Mouse (Mus musculus): ENCODE measurements around the gene Sult6b2. TPM values are rescaled to one million over a fixed set of nuclear protein-coding genes. Genes with fewer than 3 reads are reported as not detected.

The Sult6b2 gene
- polyA plus RNA-seq, 1 experiment from 2014 or later: not detected

DNA sequence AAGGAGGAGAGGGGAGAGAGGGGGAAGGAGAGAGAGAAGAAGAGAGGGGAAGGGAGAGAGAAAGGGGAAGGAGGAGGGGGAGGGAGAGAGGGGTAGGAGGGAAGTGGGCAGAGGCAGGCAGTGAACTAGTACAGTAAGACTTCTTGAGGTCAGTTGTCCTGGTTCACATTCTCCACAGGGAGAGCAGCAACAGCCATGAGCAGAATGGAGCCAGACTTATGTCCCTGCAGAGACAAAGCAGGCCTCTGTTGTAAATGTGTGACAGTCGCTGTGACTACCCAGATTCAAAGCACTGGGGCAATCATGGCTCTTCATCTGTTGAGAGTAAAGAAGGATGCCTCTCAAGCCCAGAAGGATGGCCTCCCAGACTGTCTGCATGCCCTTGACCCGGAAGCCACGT is 27.4 kb upstream of the Sult6b2 start:
- ATAC-seq (ENCODE audit: low FRiP score): no peak
- 86% methylated on average over 3 of the region's 3 CpGs for WGBS

DNA sequence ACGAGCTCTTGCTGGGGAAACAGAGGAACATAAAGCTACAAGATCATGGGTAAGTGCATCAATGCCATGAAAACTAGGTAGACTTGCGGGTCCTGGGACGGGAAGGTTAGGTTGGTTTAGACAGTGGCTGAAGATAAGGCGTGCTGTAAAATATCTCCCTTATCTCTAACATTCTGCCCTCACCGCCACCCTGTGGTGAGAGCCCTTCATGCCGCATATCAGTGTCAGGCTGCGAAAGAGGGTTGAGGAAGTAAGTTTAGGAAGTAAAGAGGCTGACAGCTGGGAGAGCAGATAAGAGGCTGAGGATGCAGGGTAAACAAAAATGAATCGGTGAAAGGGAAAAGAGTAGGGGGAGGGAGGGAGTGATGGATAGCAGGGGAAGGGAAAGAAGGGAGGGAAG is 26.9 kb upstream of the Sult6b2 start:
- no peak for ATAC-seq (ENCODE audit: low FRiP score)
- no peak overlapping the region for H3K4me3 ChIP-seq
- WGBS: 61% methylated on average over 8 of the region's 8 CpGs
- H3K9ac ChIP-seq: no peak overlapping the region
- peaks cover 5% of the 10 kb centered on the region for H3K4me1 ChIP-seq
- no peak overlapping the region for H3K4me2 ChIP-seq (replicated peaks)
- H3K27ac ChIP-seq: no peak overlapping the region
- no peaks in the 10 kb centered on the region for H3K9me3 ChIP-seq (replicated peaks)
- H3K27me3 ChIP-seq: no peaks in the 10 kb centered on the region
- peaks cover 4% of the 10 kb centered on the region; the same call in 1 of the 2 replicates for H3K36me3 ChIP-seq

More for the DNA sequence above, 27.4 kb upstream of the Sult6b2 start:
- no peak overlapping the region for H3K4me2 ChIP-seq (replicated peaks)
- H3K36me3 ChIP-seq: peaks cover 4% of the 10 kb centered on the region; the same call in 1 of the 2 replicates
- H3K27me3 ChIP-seq: no peaks in the 10 kb centered on the region
- H3K4me1 ChIP-seq: peaks cover 5% of the 10 kb centered on the region
- H3K4me3 ChIP-seq: no peak overlapping the region
- H3K9me3 ChIP-seq (replicated peaks): no peaks in the 10 kb centered on the region
- no peak overlapping the region for H3K27ac ChIP-seq
- no peak overlapping the region for H3K9ac ChIP-seq

DNA sequence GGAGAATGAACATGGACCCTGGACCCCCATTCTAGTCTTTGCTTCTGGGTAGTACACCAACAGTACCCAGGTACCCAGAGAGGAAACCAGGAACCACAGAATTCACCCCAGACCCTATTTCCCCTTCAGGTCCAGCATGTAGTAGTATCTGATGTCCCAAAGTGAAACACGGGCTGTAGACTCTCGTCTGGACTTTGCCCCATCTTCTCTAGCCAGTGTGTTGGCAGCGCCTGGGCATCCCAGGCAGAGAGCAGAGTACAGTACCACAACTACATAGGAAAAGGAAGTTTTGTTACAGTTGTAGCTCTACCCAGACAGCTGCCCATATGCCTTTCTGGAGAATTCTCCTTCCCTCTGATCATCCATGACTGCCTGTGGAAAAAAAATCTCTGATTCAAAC is 25.9 kb upstream of the Sult6b2 start:
- Histone ChIP-seq H3K9me3 (replicated peaks) (no peaks in the 10 kb centered on the region), H3K27ac (no peak overlapping the region), H3K36me3 (peaks cover 4% of the 10 kb centered on the region; the same call in 1 of the 2 replicates), H3K4me2 (replicated peaks) (no peak overlapping the region), H3K27me3 (no peaks in the 10 kb centered on the region), H3K4me1 (no peaks in the 10 kb centered on the region), H3K4me3 (no peak overlapping the region), H3K9ac (no peak overlapping the region)
- 91% methylated on average over 3 of the region's 3 CpGs for WGBS
- ATAC-seq (ENCODE audit: low FRiP score): no peak

DNA sequence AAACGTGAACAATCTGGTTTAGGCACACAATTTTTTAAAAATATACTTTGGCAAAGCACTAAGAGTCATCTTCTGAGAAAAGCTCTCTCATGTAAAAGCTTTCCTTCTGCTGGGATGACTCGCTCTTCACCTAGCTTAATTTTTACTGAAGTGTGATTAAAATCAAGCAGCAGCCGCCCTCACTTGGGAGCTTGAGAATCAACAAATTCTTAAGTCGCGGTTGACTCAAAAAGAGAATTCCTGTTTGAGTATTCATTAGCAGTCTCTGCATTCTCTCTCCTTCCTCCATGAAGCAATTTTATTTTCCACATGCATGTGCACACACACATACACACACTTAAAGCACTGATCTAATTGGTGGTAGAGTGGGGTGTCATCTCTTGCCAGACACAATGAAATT is 21.1 kb upstream of the Sult6b2 start:
- 86% methylated on average over 5 of the region's 5 CpGs for WGBS
- H3K27ac ChIP-seq: no peak overlapping the region
- H3K4me3 ChIP-seq: no peak overlapping the region
- no peak overlapping the region for H3K4me2 ChIP-seq (replicated peaks)
- peaks cover 4% of the 10 kb centered on the region; the same call in 1 of the 2 replicates for H3K36me3 ChIP-seq
- ATAC-seq (ENCODE audit: low FRiP score): no peak
- no peaks in the 10 kb centered on the region for H3K27me3 ChIP-seq
- H3K9ac ChIP-seq: no peak overlapping the region
- no peaks in the 10 kb centered on the region for H3K4me1 ChIP-seq
- H3K9me3 ChIP-seq (replicated peaks): no peaks in the 10 kb centered on the region

DNA sequence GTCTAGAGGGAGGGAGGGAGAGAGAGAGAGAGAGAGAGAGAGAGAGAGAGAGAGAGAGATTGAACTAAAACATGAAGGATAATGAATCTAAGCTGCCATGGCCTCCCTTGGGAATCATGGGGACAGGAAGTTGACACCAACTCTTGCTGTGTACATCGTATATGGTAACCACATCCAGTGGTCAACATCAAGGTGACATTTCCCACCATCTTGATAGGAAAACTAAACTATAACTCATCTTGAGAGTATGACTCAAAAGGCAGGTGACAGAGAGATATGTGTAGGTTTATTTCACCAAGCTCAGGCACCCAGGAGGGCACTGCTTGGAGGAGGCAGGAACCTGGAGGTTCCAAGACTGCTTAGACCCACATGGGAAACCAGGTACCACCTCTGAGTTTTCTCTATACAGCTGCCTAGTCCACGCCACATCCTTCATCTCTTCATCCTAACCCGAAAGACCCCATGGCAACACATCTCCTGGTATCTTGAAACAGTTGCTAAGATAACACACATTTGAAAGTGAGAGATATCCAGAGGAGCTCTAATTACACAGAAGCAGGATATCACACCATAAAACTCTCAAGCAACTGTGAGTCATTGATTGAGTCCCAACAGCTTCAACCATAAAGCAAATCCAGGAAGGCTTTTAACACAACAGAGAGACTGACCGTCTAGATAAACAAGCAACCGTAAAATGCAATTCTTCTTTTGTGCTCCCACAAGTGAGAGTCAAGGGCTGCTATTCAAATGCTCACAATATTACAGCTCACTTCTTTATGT is 18.9 kb upstream of the Sult6b2 start:
- no peak overlapping the region for H3K27ac ChIP-seq
- no peak overlapping the region for H3K9ac ChIP-seq
- no peaks in the 10 kb centered on the region for H3K4me1 ChIP-seq
- 81% methylated on average over 5 of the region's 5 CpGs for WGBS
- H3K27me3 ChIP-seq: no peaks in the 10 kb centered on the region
- ATAC-seq (ENCODE audit: low FRiP score): no peak
- no peaks in the 10 kb centered on the region for H3K36me3 ChIP-seq
- H3K4me2 ChIP-seq (replicated peaks): no peak overlapping the region
- no peak overlapping the region for H3K4me3 ChIP-seq
- H3K9me3 ChIP-seq (replicated peaks): no peaks in the 10 kb centered on the region

DNA sequence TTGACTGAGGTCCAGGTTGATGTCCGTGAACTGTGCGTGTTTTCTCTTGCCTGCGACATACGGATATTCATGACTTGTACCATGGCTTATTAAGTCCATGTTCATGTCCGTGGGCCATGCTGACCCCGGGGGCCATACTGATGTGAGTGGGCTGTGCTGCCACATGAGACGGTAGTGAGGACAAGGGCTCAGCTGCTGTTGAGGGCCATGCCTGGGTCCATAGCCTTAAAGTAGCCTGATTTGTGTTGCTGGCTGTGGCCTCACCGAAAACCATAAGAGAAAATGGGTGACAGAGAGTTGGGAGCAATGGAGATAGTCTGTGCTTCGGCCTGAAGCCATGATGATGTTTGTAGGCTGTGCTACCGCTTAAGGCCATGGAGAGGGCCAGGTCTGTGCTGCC is 14.0 kb upstream of the Sult6b2 start:
- WGBS: 91% methylated on average over 10 of the region's 10 CpGs
- H3K27me3 ChIP-seq: no peaks in the 10 kb centered on the region
- H3K27ac ChIP-seq: no peak overlapping the region

DNA sequence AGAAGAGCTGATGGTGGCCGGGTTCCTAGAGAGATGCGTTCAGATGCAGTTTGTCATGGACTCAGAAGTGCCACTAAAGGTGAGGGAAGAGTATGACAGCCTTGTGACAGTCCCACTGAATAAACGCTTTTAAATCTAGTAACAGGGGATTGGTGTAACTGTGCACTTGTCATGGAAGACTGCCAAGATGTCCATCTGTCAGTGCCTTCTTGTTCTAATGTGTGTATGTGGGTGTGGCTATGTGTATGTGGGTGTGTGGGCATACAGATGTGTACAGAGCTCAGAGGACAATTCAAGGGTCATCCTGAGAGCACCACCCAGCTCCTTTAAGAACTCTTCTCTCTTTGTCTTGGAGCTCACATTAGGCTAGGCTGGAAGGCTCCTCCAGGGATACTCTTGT is 11.2 kb upstream of the Sult6b2 start:
- ATAC-seq (ENCODE audit: low FRiP score): peak; percentile 15; the same call in 1 of the 2 replicates
- peaks cover 5% of the 10 kb centered on the region for H3K4me1 ChIP-seq
- WGBS: 77% methylated on average over 3 of the region's 3 CpGs
- no peak overlapping the region for H3K4me2 ChIP-seq (replicated peaks)
- no peak overlapping the region for H3K4me3 ChIP-seq
- H3K27me3 ChIP-seq: no peaks in the 10 kb centered on the region
- no peak overlapping the region for H3K27ac ChIP-seq
- H3K9me3 ChIP-seq (replicated peaks): no peaks in the 10 kb centered on the region
- H3K36me3 ChIP-seq: no peaks in the 10 kb centered on the region
- no peak overlapping the region for H3K9ac ChIP-seq

More for the DNA sequence above, 14.0 kb upstream of the Sult6b2 start:
- Histone ChIP-seq H3K9ac (no peak overlapping the region), H3K4me3 (no peak overlapping the region), H3K9me3 (replicated peaks) (no peaks in the 10 kb centered on the region), H3K4me2 (replicated peaks) (no peak overlapping the region), H3K36me3 (no peaks in the 10 kb centered on the region), H3K4me1 (peaks cover 2% of the 10 kb centered on the region; the same call in 1 of the 2 replicates)
- no peak for ATAC-seq (ENCODE audit: low FRiP score)

DNA sequence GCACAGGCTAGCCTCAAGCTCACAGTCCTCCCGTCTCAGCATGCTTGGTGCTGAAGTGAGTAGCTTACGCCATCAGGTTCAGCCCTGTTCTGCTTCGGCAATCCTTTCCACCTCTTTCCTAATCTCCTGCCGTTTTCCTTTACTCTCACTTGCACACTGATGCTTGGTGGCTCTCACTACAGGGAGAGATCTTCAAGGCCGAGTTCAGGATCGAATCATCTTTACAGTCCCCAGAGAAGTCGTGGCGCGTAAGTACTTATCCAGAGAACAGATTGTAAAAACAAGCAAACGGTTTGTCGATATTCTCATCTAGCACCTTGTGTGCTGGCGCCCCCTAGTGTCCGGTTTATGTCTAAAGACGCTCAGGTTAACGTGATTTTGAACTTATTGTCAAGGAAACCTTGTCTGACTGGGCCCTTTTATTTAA is 10.2 kb upstream of the Sult6b2 start:
- WGBS: 7% methylated on average over 15 of the region's 15 CpGs
- peak; percentile 54 for ATAC-seq (ENCODE audit: low FRiP score)
- Histone ChIP-seq H3K4me3 (peak overlapping the region; percentile 30), H3K27me3 (no peaks in the 10 kb centered on the region), H3K27ac (peak overlapping the region; percentile 44; the same call in 1 of the 2 replicates), H3K9me3 (replicated peaks) (no peaks in the 10 kb centered on the region), H3K4me2 (replicated peaks) (peak overlapping the region; percentile 54), H3K9ac (peak overlapping the region; percentile 50), H3K4me1 (peaks cover 5% of the 10 kb centered on the region), H3K36me3 (no peaks in the 10 kb centered on the region)

DNA sequence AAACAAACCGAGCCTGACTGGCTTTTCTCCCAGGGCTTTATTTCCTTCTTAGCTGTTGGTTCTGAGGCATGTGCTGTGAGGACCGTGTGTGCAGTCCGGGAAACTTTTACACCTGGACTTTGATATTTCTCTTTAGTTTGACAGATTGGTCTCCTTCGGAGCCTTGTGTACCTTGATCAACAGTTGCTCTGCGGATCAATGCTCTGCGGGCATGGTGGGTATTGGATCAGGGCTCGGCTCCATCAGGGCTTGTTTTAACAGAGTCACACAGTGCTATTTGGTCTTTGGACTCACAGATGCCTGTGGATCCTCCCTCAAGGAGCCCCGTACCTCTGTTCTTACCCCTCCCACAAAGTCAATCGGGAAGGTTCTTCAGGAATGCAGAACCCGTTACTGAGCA is 9.7 kb upstream of the Sult6b2 start:
- WGBS: 64% methylated on average over 10 of the region's 10 CpGs
- no peaks in the 10 kb centered on the region for H3K9me3 ChIP-seq (replicated peaks)
- H3K36me3 ChIP-seq: no peaks in the 10 kb centered on the region
- H3K4me3 ChIP-seq: no peak overlapping the region
- 0 out of 2 replicates have a peak, but pooled peaks have one; percentile 14 for ATAC-seq (ENCODE audit: low FRiP score)
- no peak overlapping the region for H3K27ac ChIP-seq
- H3K4me1 ChIP-seq: peaks cover 5% of the 10 kb centered on the region
- no peaks in the 10 kb centered on the region for H3K27me3 ChIP-seq
- peak overlapping the region; percentile 54 for H3K4me2 ChIP-seq (replicated peaks)
- H3K9ac ChIP-seq: no peak overlapping the region

DNA sequence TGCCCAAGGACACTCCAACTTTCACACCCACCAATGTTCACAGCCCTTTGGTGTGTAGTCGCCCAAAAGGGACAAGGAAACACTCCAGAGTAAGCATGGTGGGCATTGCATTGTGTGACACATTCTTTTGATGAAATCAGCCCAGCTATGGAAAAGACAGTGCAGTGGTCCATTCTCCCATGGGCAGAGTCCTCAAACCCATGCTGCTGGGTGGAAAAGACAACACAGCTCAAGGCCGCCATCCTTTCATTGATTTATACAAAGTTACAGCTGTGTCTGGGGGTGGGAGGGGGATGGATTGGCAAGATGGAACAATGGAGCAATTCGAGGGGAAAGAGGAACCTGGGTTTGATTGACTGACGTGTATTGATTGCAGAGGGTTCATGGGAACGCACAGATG is 8.7 kb upstream of the Sult6b2 start:
- Histone ChIP-seq H3K4me2 (replicated peaks) (no peak overlapping the region), H3K36me3 (no peaks in the 10 kb centered on the region), H3K9me3 (replicated peaks) (no peaks in the 10 kb centered on the region), H3K9ac (no peak overlapping the region), H3K4me1 (peaks cover 5% of the 10 kb centered on the region), H3K4me3 (no peak overlapping the region), H3K27ac (no peak overlapping the region), H3K27me3 (no peaks in the 10 kb centered on the region)
- WGBS: 41% methylated on average over 5 of the region's 5 CpGs
- ATAC-seq (ENCODE audit: low FRiP score): no peak; the same call in 1 of the 2 replicates

DNA sequence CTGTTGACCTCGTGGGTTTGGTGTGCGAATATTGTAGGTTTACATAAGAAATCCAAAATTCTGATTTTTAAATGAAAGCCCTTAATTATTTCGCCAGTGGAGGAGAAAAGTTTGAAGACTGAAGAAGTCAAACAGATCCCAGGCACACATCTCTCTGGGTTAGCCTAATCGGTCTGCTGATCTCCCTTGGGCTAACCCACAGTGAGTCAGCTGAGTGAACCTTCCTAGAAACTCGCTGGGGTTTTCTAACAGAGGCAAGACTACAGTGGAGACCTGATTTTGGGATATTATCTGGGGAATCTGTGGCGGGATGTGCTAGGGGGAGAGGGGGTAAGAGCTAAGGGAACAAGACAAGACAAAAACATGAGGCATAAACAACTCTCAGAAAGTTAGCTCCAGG is 5.9 kb upstream of the Sult6b2 start:
- Histone ChIP-seq H3K27me3 (no peaks in the 10 kb centered on the region), H3K36me3 (no peaks in the 10 kb centered on the region), H3K9ac (no peak overlapping the region), H3K4me2 (replicated peaks) (no peak overlapping the region), H3K4me1 (peaks cover 5% of the 10 kb centered on the region), H3K27ac (no peak overlapping the region), H3K4me3 (no peak overlapping the region), H3K9me3 (replicated peaks) (no peaks in the 10 kb centered on the region)
- 69% methylated on average over 6 of the region's 6 CpGs for WGBS
- no peak for ATAC-seq (ENCODE audit: low FRiP score)

DNA sequence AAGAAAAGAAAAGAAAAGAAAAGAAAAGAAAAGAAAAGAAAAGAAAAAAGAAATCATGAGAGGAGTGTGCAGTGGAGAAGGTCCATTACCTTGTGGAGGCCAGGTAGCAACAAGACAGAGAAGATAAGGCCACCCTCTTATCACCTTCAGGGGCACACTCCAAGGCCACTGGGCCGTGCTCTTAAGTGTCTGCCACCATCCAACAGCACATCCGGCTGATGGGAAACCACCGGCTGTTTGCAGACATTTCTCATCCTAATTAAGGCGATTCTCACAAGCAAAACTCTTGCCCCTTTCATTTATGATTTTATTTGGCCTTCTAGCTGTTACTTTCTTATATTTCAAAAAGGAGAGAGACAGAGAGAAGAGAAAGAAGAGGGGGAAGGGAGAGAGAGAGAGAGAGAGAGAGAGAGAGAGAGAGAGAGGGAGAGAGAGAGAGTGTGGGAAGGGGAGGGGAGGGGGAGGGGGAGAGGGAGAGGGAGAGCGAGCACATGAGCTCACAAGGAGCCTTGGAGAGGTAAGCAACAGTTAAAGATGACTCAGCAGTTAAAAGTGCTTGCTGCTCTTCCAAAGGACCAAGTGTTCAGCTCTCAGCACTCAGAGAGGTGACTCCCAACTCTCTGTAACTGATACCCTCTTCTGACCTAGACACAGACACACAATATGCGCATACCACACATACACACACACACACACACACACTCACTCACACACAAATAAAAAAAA is 5.2 kb upstream of the Sult6b2 start:
- Histone ChIP-seq H3K4me3 (no peak overlapping the region), H3K27ac (no peak overlapping the region), H3K4me1 (peaks cover 3% of the 10 kb centered on the region), H3K4me2 (replicated peaks) (no peak overlapping the region), H3K36me3 (no peaks in the 10 kb centered on the region), H3K9me3 (replicated peaks) (no peaks in the 10 kb centered on the region), H3K27me3 (no peaks in the 10 kb centered on the region), H3K9ac (no peak overlapping the region)
- WGBS: 54% methylated on average over 6 of the region's 6 CpGs
- ATAC-seq (ENCODE audit: low FRiP score): no peak

Data from hindbrain, embryonic 12.5 days (tissue).